Mouse (Mus musculus) CH12F3 (cell line): Measurements from ENCODE around the gene Erlec1.

Source experiments
- in situ Hi-C: fragments of 300-500 bp; cut with MboI; formaldehyde crosslinking; loops from 2 replicates; pipeline ENCODE4 v1.14.3; 2020; ENCODE audit warnings: low sequenced_read_pairs

Erlec1 gene

GRCm38 (mm10) chr11:30954279-30954725 is at the start of gene Erlec1:
TSS of gene Erlec1 (minus strand) at chr11:30954335.
- in situ Hi-C loops: no loop called here

GRCm38 (mm10) chr11:31001169-31001908 is 47.2 kb upstream of the Erlec1 start:
- in situ Hi-C loops: no loop called here

GRCm38 (mm10) chr11:31000028-31000427 is 45.9 kb upstream of the Erlec1 start:
- in situ Hi-C loops: no loop called here

GRCm38 (mm10) chr11:30998704-30999103 is 44.6 kb upstream of the Erlec1 start:
- in situ Hi-C loops: no loop called here

GRCm38 (mm10) chr11:30998199-30998598 is 44.1 kb upstream of the Erlec1 start:
- in situ Hi-C loops: no loop called here

- in situ Hi-C loops: no loop called here
These were observed 42.5 kb upstream of the Erlec1 start for GRCm38 (mm10) chr11:30996670-30997069.

GRCm38 (mm10) chr11:30986625-30987017 is 32.5 kb upstream of the Erlec1 start:
- in situ Hi-C loops: no loop called here

- in situ Hi-C loops: no loop called here
These were observed 31.9 kb upstream of the Erlec1 start, which contains the start of gene Chac2 for GRCm38 (mm10) chr11:30985877-30986624. TSS of gene Chac2 (minus strand) at chr11:30986350.

GRCm38 (mm10) chr11:30985237-30985636 is 31.1 kb upstream of the Erlec1 start:
- in situ Hi-C loops: no loop called here

GRCm38 (mm10) chr11:30953469-30954154 is 523 bp downstream of the Erlec1 start:
- in situ Hi-C loops: no loop called here

- in situ Hi-C loops: no loop called here
These were observed 1.3 kb downstream of the Erlec1 start for GRCm38 (mm10) chr11:30952829-30953228.

- in situ Hi-C loops: no loop called here
These were observed 10.6 kb downstream of the Erlec1 start for GRCm38 (mm10) chr11:30943522-30943921.

GRCm38 (mm10) chr11:30928498-30928897 is 25.6 kb downstream of the Erlec1 start:
- in situ Hi-C loops: no loop called here

GRCm38 (mm10) chr11:30928079-30928478 is 26.1 kb downstream of the Erlec1 start:
- in situ Hi-C loops: no loop called here

- in situ Hi-C loops: no loop called here
These were observed 30.9 kb downstream of the Erlec1 start for GRCm38 (mm10) chr11:30923283-30923682.

GRCm38 (mm10) chr11:30920641-30921040 is 33.5 kb downstream of the Erlec1 start:
- in situ Hi-C loops: no loop called here

- in situ Hi-C loops: no loop called here
These were observed 41.8 kb downstream of the Erlec1 start for GRCm38 (mm10) chr11:30912311-30912710.

- in situ Hi-C loops: no loop called here
These were observed 54.8 kb downstream of the Erlec1 start for GRCm38 (mm10) chr11:30899312-30899711.

- in situ Hi-C loops: no loop called here
These were observed 57.9 kb downstream of the Erlec1 start for GRCm38 (mm10) chr11:30896201-30896600.

GRCm38 (mm10) chr11:30888153-30888552 is 66.0 kb downstream of the Erlec1 start:
- in situ Hi-C loops: no loop called here

- in situ Hi-C loops: no loop called here
These were observed 68.8 kb downstream of the Erlec1 start, which contains the start of the genes Gpr75 and Asb3 for GRCm38 (mm10) chr11:30885171-30885871. TSS of gene Gpr75 (plus strand) at chr11:30885358. TSS of gene Asb3 (plus strand) at chr11:30885416.
